In genomic region chr7:67960701-67961100, GRCm38 (mm10) we compare ENCODE assay signal across 13 mouse cellular contexts.
"Had no signal": no experiment of that assay in that cellular context is flagged by ENCODE, and none has a peak within 500 bp of the region (broad histone marks: within the 10 kb centered on the region; RNA-seq: fewer than 3 reads in every experiment).

No protein-coding gene starts in this region.

- H3K9ac ChIP-seq: kidney, embryonic 15.5 days; limb, embryonic 13.5 days; liver, embryonic 14.5 days; midbrain, embryonic 15.5 days had no signal

- H3K4me3 ChIP-seq: kidney, embryonic 15.5 days; limb, embryonic 13.5 days; midbrain, embryonic 15.5 days had no signal

- DNase-seq: kidney, postnatal 14 days; left cerebral cortex, postnatal 4 days; lung, adult 18-20 months; lung, postnatal 10 days; lung, postnatal 4 days; right cerebral cortex, postnatal 4 days; spleen, adult 18-20 months; thymus, postnatal 36 days had no signal

- ATAC-seq: midbrain, embryonic 15.5 days had no signal

- H3K9me3 ChIP-seq: kidney, embryonic 15.5 days; limb, embryonic 13.5 days; midbrain, embryonic 15.5 days had no signal

- H3K4me2 ChIP-seq: kidney, embryonic 15.5 days; limb, embryonic 13.5 days; midbrain, embryonic 11.5 days; midbrain, embryonic 15.5 days had no signal

- H3K36me3 ChIP-seq: kidney, embryonic 15.5 days; limb, embryonic 13.5 days; midbrain, embryonic 15.5 days had no signal

- H3K27me3 ChIP-seq: kidney, embryonic 15.5 days; limb, embryonic 13.5 days; midbrain, embryonic 15.5 days had no signal

- H3K27ac ChIP-seq: kidney, embryonic 15.5 days; limb, embryonic 13.5 days; liver, embryonic 14.5 days; midbrain, embryonic 15.5 days had no signal
